Mouse (Mus musculus): ENCODE data around the gene Steap3. TPM values are rescaled to one million over a fixed set of nuclear protein-coding genes. Genes with fewer than 3 reads are reported as not detected.

Steap3 gene
- total and polyA plus RNA-seq, 2 experiments from 2014 or later, result 4.8 to 7.8 TPM

- no peak overlapping the region for H3K9ac ChIP-seq (replicated peaks; ENCODE audit: low read length)
- no peak overlapping the region for H3K27ac ChIP-seq
- no peak for DNase-seq (ENCODE audit: low spot score)
- ATAC-seq, result no peak
- 0 out of 2 replicates have a peak, but pooled peaks have one; percentile 21 for TF ChIP-seq CTCF (IDR thresholded peaks at IDR 0.05; ENCODE audit: low read depth)
- no peak overlapping the region for H3K4me3 ChIP-seq (ENCODE audit: low read length)
- H3K36me3 ChIP-seq (ENCODE audit: insufficient read depth, low read length), result no peaks in the 10 kb centered on the region
- no peaks in the 10 kb centered on the region for H3K4me1 ChIP-seq (ENCODE audit: insufficient read depth, low read length)
- H3K4me2 ChIP-seq (ENCODE audit: low read depth, low read length), result no peak overlapping the region
- no peaks in the 10 kb centered on the region for H3K9me3 ChIP-seq (ENCODE audit: low read length)
- WGBS, result 93% methylated on average over 7 of the region's 7 CpGs
- H3K27me3 ChIP-seq (ENCODE audit: insufficient read depth, low read length), result no peaks in the 10 kb centered on the region
Measured at GRCm38 (mm10) chr1:120252519-120253160, 19.9 kb downstream of the Steap3 start.

DNA sequence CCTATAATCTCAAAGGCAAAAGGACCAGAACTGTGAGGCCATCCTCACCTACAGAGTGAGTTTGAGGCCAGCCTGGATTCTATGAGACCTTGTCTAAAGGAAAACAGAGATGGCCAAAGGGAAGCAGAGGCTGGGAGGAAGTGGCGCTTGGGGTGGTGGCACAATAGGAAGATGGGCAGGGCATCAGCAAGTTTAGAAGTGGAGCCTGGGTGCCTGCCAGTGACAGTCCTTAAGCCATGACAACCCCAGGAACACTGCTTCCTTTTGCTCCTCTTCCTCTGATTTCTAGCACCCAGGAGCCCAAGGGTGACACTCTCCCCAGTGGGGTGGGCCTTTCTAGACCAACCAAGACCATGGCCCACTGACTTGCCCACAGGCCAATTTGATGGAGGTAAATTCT is 21.3 kb downstream of the Steap3 start:
- no peak overlapping the region for H3K4me3 ChIP-seq (ENCODE audit: low read length)
- ATAC-seq (no peak), DNase-seq (ENCODE audit: low spot score) (no peak)
- WGBS, result 81% methylated on average over 1 of the region's 1 CpGs
- no peak for TF ChIP-seq CTCF (IDR thresholded peaks at IDR 0.05; ENCODE audit: low read depth)
- H3K36me3 ChIP-seq (ENCODE audit: insufficient read depth, low read length), result no peaks in the 10 kb centered on the region
- no peaks in the 10 kb centered on the region for H3K4me1 ChIP-seq (ENCODE audit: insufficient read depth, low read length)
- no peak overlapping the region for H3K4me2 ChIP-seq (ENCODE audit: low read depth, low read length)
- no peaks in the 10 kb centered on the region for H3K27me3 ChIP-seq (ENCODE audit: insufficient read depth, low read length)
- H3K9me3 ChIP-seq (ENCODE audit: low read length), result no peaks in the 10 kb centered on the region
- no peak overlapping the region for H3K9ac ChIP-seq (replicated peaks; ENCODE audit: low read length)
- H3K27ac ChIP-seq, result no peak overlapping the region

GRCm38 (mm10) chr1:120250586-120250985 is 21.9 kb downstream of the Steap3 start:
- Histone ChIP-seq H3K4me1 (ENCODE audit: insufficient read depth, low read length) (0 out of 2 replicates have a peak, but pooled peaks cover 3% of the 10 kb centered on the region), H3K27ac (no peak overlapping the region), H3K4me3 (ENCODE audit: low read length) (no peak overlapping the region), H3K36me3 (ENCODE audit: insufficient read depth, low read length) (no peaks in the 10 kb centered on the region), H3K27me3 (ENCODE audit: insufficient read depth, low read length) (no peaks in the 10 kb centered on the region), H3K4me2 (ENCODE audit: low read depth, low read length) (no peak overlapping the region), H3K9me3 (ENCODE audit: low read length) (no peaks in the 10 kb centered on the region), H3K9ac (replicated peaks; ENCODE audit: low read length) (no peak overlapping the region)
- no peak for TF ChIP-seq CTCF (IDR thresholded peaks at IDR 0.05; ENCODE audit: low read depth)
- DNase-seq (ENCODE audit: low spot score) (no peak), ATAC-seq (no peak)
- WGBS, result 81% methylated on average over 3 of the region's 3 CpGs

- no peaks in the 10 kb centered on the region for H3K36me3 ChIP-seq (ENCODE audit: insufficient read depth, low read length)
- H3K4me2 ChIP-seq (ENCODE audit: low read depth, low read length), result no peak overlapping the region
- no peak overlapping the region for H3K4me3 ChIP-seq (ENCODE audit: low read length)
- ATAC-seq (no peak), DNase-seq (ENCODE audit: low spot score) (no peak)
- no peak overlapping the region for H3K9ac ChIP-seq (replicated peaks; ENCODE audit: low read length)
- WGBS, result 87% methylated on average over 5 of the region's 5 CpGs
- H3K27ac ChIP-seq, result no peak overlapping the region
- H3K4me1 ChIP-seq (ENCODE audit: insufficient read depth, low read length), result 0 out of 2 replicates have a peak, but pooled peaks cover 7% of the 10 kb centered on the region
- no peak for TF ChIP-seq CTCF (IDR thresholded peaks at IDR 0.05; ENCODE audit: low read depth)
- no peaks in the 10 kb centered on the region for H3K27me3 ChIP-seq (ENCODE audit: insufficient read depth, low read length)
- H3K9me3 ChIP-seq (ENCODE audit: low read length), result no peaks in the 10 kb centered on the region
Measured at GRCm38 (mm10) chr1:120249842-120250241, 22.7 kb downstream of the Steap3 start.

DNA sequence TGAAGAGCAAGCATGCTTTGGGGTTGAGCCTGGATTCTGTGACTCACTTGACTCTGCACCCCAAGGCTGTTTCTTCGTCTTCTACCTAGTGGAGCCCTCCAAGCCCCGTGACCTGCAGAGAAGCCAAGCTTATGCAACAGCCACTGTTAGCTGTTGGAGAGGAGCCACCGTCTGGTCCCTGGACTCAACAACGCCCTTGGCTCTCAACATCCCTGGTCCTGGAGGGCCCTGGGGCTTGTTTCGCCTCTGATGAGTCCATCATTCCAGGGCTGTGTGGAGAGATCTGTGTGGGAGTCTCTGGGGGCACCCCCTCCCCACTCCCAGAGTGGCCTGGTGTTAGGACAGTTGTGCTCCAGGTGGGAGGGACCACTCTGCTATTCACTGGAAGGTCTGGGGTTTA is 24.3 kb downstream of the Steap3 start:
- ATAC-seq, result no peak
- Histone ChIP-seq H3K9me3 (ENCODE audit: low read length) (no peaks in the 10 kb centered on the region), H3K4me1 (ENCODE audit: insufficient read depth, low read length) (0 out of 2 replicates have a peak, but pooled peaks cover 7% of the 10 kb centered on the region), H3K4me3 (ENCODE audit: low read length) (no peak overlapping the region), H3K9ac (replicated peaks; ENCODE audit: low read length) (no peak overlapping the region), H3K4me2 (ENCODE audit: low read depth, low read length) (no peak overlapping the region), H3K36me3 (ENCODE audit: insufficient read depth, low read length) (no peaks in the 10 kb centered on the region), H3K27ac (no peak overlapping the region), H3K27me3 (ENCODE audit: insufficient read depth, low read length) (no peaks in the 10 kb centered on the region)
- TF ChIP-seq CTCF (IDR thresholded peaks at IDR 0.05; ENCODE audit: low read depth), result no peak
- DNase-seq (ENCODE audit: low spot score), result peak; percentile 36
- WGBS, result 66% methylated on average over 5 of the region's 5 CpGs

- no peaks in the 10 kb centered on the region for H3K36me3 ChIP-seq (ENCODE audit: insufficient read depth, low read length)
- no peaks in the 10 kb centered on the region for H3K27me3 ChIP-seq (ENCODE audit: insufficient read depth, low read length)
- no peaks in the 10 kb centered on the region for H3K9me3 ChIP-seq (ENCODE audit: low read length)
- WGBS, result 76% methylated on average over 3 of the region's 3 CpGs
- H3K27ac ChIP-seq, result no peak overlapping the region
- 0 out of 2 replicates have a peak, but pooled peaks cover 7% of the 10 kb centered on the region for H3K4me1 ChIP-seq (ENCODE audit: insufficient read depth, low read length)
- no peak for TF ChIP-seq CTCF (IDR thresholded peaks at IDR 0.05; ENCODE audit: low read depth)
- no peak overlapping the region for H3K4me3 ChIP-seq (ENCODE audit: low read length)
- H3K4me2 ChIP-seq (ENCODE audit: low read depth, low read length), result no peak overlapping the region
- no peak for ATAC-seq
- H3K9ac ChIP-seq (replicated peaks; ENCODE audit: low read length), result no peak overlapping the region
- DNase-seq (ENCODE audit: low spot score), result no peak
Measured at GRCm38 (mm10) chr1:120247351-120247750, 25.2 kb downstream of the Steap3 start.

- H3K4me1 ChIP-seq (ENCODE audit: insufficient read depth, low read length), result 0 out of 2 replicates have a peak, but pooled peaks cover 7% of the 10 kb centered on the region
- no peaks in the 10 kb centered on the region for H3K27me3 ChIP-seq (ENCODE audit: insufficient read depth, low read length)
- H3K27ac ChIP-seq, result no peak overlapping the region
- WGBS, result 94% methylated on average over 8 of the region's 8 CpGs
- H3K36me3 ChIP-seq (ENCODE audit: insufficient read depth, low read length), result no peaks in the 10 kb centered on the region
- ATAC-seq (no peak), DNase-seq (ENCODE audit: low spot score) (no peak)
- no peak for TF ChIP-seq CTCF (IDR thresholded peaks at IDR 0.05; ENCODE audit: low read depth)
- no peak overlapping the region for H3K4me2 ChIP-seq (ENCODE audit: low read depth, low read length)
- H3K4me3 ChIP-seq (ENCODE audit: low read length), result no peak overlapping the region
- H3K9ac ChIP-seq (replicated peaks; ENCODE audit: low read length), result no peak overlapping the region
- no peaks in the 10 kb centered on the region for H3K9me3 ChIP-seq (ENCODE audit: low read length)
Measured at GRCm38 (mm10) chr1:120246946-120247345, 25.6 kb downstream of the Steap3 start.
